Mouse (Mus musculus) inflammation-experienced regulatory T-cells, adult 6 months (primary cell): ENCODE results near the gene Zfc3h1. TPM values are rescaled to one million over a fixed set of nuclear protein-coding genes. Genes with fewer than 3 reads are reported as not detected.

ENCODE experiments used
- ATAC-seq: one replicate; pipeline ENCODE4 v1.8.0; 2017
- polyA plus RNA-seq, 3 experiments: library from polyadenylated mRNA; unstranded; fragments of 100-300 nt; shearing (Covaris generic); gene quantifications; one replicate each; pipeline ENCODE4 v1.2.1; 2017

Gene Zfc3h1
- polyA plus RNA-seq, 3 experiments from 2014 or later, result 25.6 to 37.1 (median 33.7) TPM

DNA sequence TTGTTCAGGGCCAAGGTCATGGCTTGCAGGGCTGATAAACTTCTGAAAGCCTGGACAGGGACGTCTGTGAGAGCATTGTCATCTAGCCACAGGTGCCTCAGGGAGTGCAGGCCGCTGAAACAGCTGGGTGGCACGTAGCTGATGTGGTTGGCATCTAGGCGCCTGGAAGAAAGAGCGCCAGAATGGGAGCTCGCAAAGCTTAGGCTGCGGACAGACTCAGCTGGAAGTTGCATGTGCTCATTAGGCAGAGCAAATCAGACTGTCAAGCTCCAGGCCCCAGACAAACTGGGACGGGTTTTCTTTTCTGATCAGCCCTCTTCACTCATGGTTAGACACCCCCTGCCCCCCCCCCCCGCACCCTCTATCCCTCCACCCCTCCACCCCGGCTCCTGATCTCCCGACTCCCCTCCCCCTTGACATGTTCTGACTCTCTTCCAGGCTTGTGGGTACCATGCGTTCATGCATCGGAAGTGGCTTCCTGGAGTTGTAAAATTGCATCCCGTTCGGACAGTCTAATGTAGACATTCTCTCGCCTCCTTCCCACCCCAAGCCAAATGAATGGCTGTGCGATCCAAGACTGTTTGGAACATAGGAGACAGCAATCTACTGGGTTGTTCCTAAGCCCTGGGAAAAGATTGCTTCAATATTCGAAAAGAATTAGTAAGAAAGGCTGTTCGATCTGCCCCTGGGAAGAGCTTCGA, 93.8 kb downstream of the Zfc3h1 start:
- ATAC-seq, result no peak

Other genes with a start within 250 kb of the Zfc3h1 start
- gene Tph2, start 199.9 kb upstream of the Zfc3h1 start, polyA plus RNA-seq, result not detected
- gene Tbc1d15, start 133.5 kb upstream of the Zfc3h1 start, polyA plus RNA-seq, result 100 to 1,000 TPM; 105 to 125 (median 108) TPM
- 10 to 100 TPM; 19.2 to 22.6 (median 21.0) TPM for gene Rab21, start 69.4 kb upstream of the Zfc3h1 start, polyA plus RNA-seq
- 10 to 100 TPM; 35.8 to 43.5 (median 39.4) TPM for gene Tmem19, start 22.5 kb upstream of the Zfc3h1 start, polyA plus RNA-seq
- gene Thap2, start 516 bp upstream of the Zfc3h1 start, polyA plus RNA-seq, result 10 to 100 TPM; 13.6 to 18.7 (median 17.9) TPM
- gene A930009A15Rik, start 185.0 kb downstream of the Zfc3h1 start, polyA plus RNA-seq, result not detected
- under 1 TPM in 1 of 3 experiments, not detected in 2; 0.15 TPM for gene Lgr5, start 202.8 kb downstream of the Zfc3h1 start, polyA plus RNA-seq